Mouse (Mus musculus) forebrain, embryonic 15.5 days (tissue): ENCODE measurements at regions not wholly inside any gene's neighbourhood (a gene's known extent, or its start where the extent isn't known, plus 50 kb on each side); places are given as distances from the start of the nearest gene placed in this dataset.

Source experiments
- ATAC-seq: fragments of 200-750 bp; cut with Nextera tagmentation; replicated peaks from 2 replicates; pipeline ENCODE4 v1.8.0; 2017; ENCODE audit warnings: mild to moderate bottlenecking, moderate TSS enrichment, moderate library complexity
- H3K27ac ChIP-seq: fragments of 300-500 bp; sonication (generic); replicated peaks from 2 replicates; pipeline ENCODE4 v1.5.1; 2015; ENCODE audit warnings: mild to moderate bottlenecking, inconsistent platforms
- H3K27me3 ChIP-seq: fragments of 300-500 bp; sonication (generic); 2 replicates; pipeline ENCODE4 v1.6.1; 2015; ENCODE audit warnings: inconsistent platforms
- H3K36me3 ChIP-seq: fragments of 300-500 bp; sonication (generic); 2 replicates; pipeline ENCODE4 v1.6.1; 2015; ENCODE audit warnings: mild to moderate bottlenecking, inconsistent platforms
- H3K4me1 ChIP-seq: fragments of 300-500 bp; sonication (generic); 2 replicates; pipeline ENCODE4 v1.6.1; 2015; ENCODE audit warnings: inconsistent platforms
- H3K4me2 ChIP-seq: fragments of 300-500 bp; sonication (generic); replicated peaks from 2 replicates; pipeline ENCODE4 v1.6.1; 2015; ENCODE audit warnings: mild to moderate bottlenecking, inconsistent platforms
- H3K4me3 ChIP-seq: fragments of 300-500 bp; sonication (generic); 2 replicates; pipeline ENCODE4 v1.5.1; 2015; ENCODE audit warnings: mild to moderate bottlenecking, inconsistent platforms
- H3K9ac ChIP-seq: fragments of 300-500 bp; sonication (generic); replicated peaks from 2 replicates; pipeline ENCODE4 v1.6.1; 2015; ENCODE audit warnings: mild to moderate bottlenecking, inconsistent platforms
- H3K9me3 ChIP-seq: fragments of 300-500 bp; sonication (generic); 2 replicates; pipeline ENCODE4 v1.6.1; 2016; ENCODE audit warnings: inconsistent platforms
- WGBS: fragments of 180-500 bp; shearing (Covaris S2); methylation state at CpG from one replicate; pipeline ENCODE4 v1.1.7; 2015; ENCODE audit warnings: mixed read lengths; 5-methylcytosine and 5-hydroxymethylcytosine counted together

GRCm38 (mm10) chr7:35920884-35921283 is 118.1 kb upstream of the Zfp507 start:
- no peaks in the 10 kb centered on the region for H3K4me1 ChIP-seq
- no peak overlapping the region for H3K27ac ChIP-seq
- no peaks in the 10 kb centered on the region for H3K36me3 ChIP-seq
- H3K4me3 ChIP-seq, result no peak overlapping the region
- peaks cover 3% of the 10 kb centered on the region; the same call in 1 of the 2 replicates for H3K9me3 ChIP-seq
- H3K27me3 ChIP-seq, result 0 out of 2 replicates have a peak, but pooled peaks cover 5% of the 10 kb centered on the region
- 25% methylated on average over 9 of the region's 9 CpGs for WGBS
- no peak overlapping the region for H3K9ac ChIP-seq
- ATAC-seq, result no peak
- no peak overlapping the region for H3K4me2 ChIP-seq

GRCm38 (mm10) chr7:35920194-35920609 is 117.4 kb upstream of the Zfp507 start:
- Histone ChIP-seq H3K9ac (no peak overlapping the region), H3K27me3 (0 out of 2 replicates have a peak, but pooled peaks cover 5% of the 10 kb centered on the region), H3K27ac (no peak overlapping the region), H3K36me3 (no peaks in the 10 kb centered on the region), H3K4me2 (no peak overlapping the region), H3K4me1 (no peaks in the 10 kb centered on the region), H3K4me3 (no peak overlapping the region), H3K9me3 (peaks cover 3% of the 10 kb centered on the region; the same call in 1 of the 2 replicates)
- ATAC-seq, result no peak
- 70% methylated on average over 11 of the region's 11 CpGs for WGBS

- Histone ChIP-seq H3K4me1 (0 out of 2 replicates have a peak, but pooled peaks cover 3% of the 10 kb centered on the region), H3K9ac (no peak overlapping the region), H3K36me3 (no peaks in the 10 kb centered on the region), H3K4me2 (no peak overlapping the region), H3K4me3 (no peak overlapping the region), H3K9me3 (no peaks in the 10 kb centered on the region), H3K27me3 (no peaks in the 10 kb centered on the region), H3K27ac (no peak overlapping the region)
- 49% methylated on average over 8 of the region's 8 CpGs for WGBS
- ATAC-seq, result no peak
Observed at GRCm38 (mm10) chr7:35910109-35910706, 107.4 kb upstream of the Zfp507 start.

GRCm38 (mm10) chr7:35901942-35902381 is 99.2 kb upstream of the Zfp507 start:
- Histone ChIP-seq H3K4me1 (peaks cover 4% of the 10 kb centered on the region), H3K9ac (peak overlapping the region; percentile 17; the same call in 1 of the 2 replicates), H3K27me3 (0 out of 2 replicates have a peak, but pooled peaks cover 7% of the 10 kb centered on the region), H3K4me3 (0 out of 2 replicates have a peak overlapping the region, but pooled peaks have one; percentile 12), H3K4me2 (peak overlapping the region; percentile 30; the same call in 1 of the 2 replicates), H3K27ac (no peak overlapping the region), H3K36me3 (no peaks in the 10 kb centered on the region), H3K9me3 (no peaks in the 10 kb centered on the region)
- ATAC-seq, result 0 out of 2 replicates have a peak, but pooled peaks have one; percentile 26
- WGBS, result 7% methylated on average over 17 of the region's 17 CpGs

GRCm38 (mm10) chr7:35898701-35899445 is 96.1 kb upstream of the Zfp507 start:
- 89% methylated on average over 6 of the region's 6 CpGs for WGBS
- H3K4me2 ChIP-seq, result no peak overlapping the region
- ATAC-seq, result no peak
- no peaks in the 10 kb centered on the region for H3K9me3 ChIP-seq
- no peaks in the 10 kb centered on the region for H3K36me3 ChIP-seq
- H3K27me3 ChIP-seq, result 0 out of 2 replicates have a peak, but pooled peaks cover 7% of the 10 kb centered on the region
- no peak overlapping the region for H3K27ac ChIP-seq
- peaks cover 4% of the 10 kb centered on the region for H3K4me1 ChIP-seq
- no peak overlapping the region for H3K9ac ChIP-seq
- no peak overlapping the region for H3K4me3 ChIP-seq

- 20% methylated on average over 2 of the region's 2 CpGs for WGBS
Observed at GRCm38 (mm10) chr7:35893292-35893691, 90.5 kb upstream of the Zfp507 start.

GRCm38 (mm10) chr7:35886051-35886450 is 83.2 kb upstream of the Zfp507 start:
- no peak for ATAC-seq
- Histone ChIP-seq H3K4me2 (no peak overlapping the region), H3K9ac (no peak overlapping the region), H3K36me3 (no peaks in the 10 kb centered on the region), H3K4me1 (no peaks in the 10 kb centered on the region), H3K27ac (no peak overlapping the region), H3K4me3 (no peak overlapping the region), H3K9me3 (no peaks in the 10 kb centered on the region), H3K27me3 (no peaks in the 10 kb centered on the region)
- WGBS, result 74% methylated on average over 11 of the region's 11 CpGs

More at GRCm38 (mm10) chr7:35893292-35893691, 90.5 kb upstream of the Zfp507 start:
- Histone ChIP-seq H3K27ac (no peak overlapping the region), H3K36me3 (no peaks in the 10 kb centered on the region), H3K9me3 (no peaks in the 10 kb centered on the region), H3K9ac (no peak overlapping the region), H3K4me1 (no peaks in the 10 kb centered on the region), H3K27me3 (no peaks in the 10 kb centered on the region), H3K4me3 (no peak overlapping the region), H3K4me2 (no peak overlapping the region)
- ATAC-seq, result no peak

GRCm38 (mm10) chr7:35879755-35880304 is 77.0 kb upstream of the Zfp507 start:
- ATAC-seq, result peak; percentile 76
- H3K36me3 ChIP-seq, result no peaks in the 10 kb centered on the region
- H3K9ac ChIP-seq, result no peak overlapping the region
- H3K9me3 ChIP-seq, result no peaks in the 10 kb centered on the region
- 50% methylated on average over 9 of the region's 9 CpGs for WGBS
- no peak overlapping the region for H3K27ac ChIP-seq
- H3K4me2 ChIP-seq, result no peak overlapping the region
- no peak overlapping the region for H3K4me3 ChIP-seq
- no peaks in the 10 kb centered on the region for H3K27me3 ChIP-seq
- 0 out of 2 replicates have a peak, but pooled peaks cover 4% of the 10 kb centered on the region for H3K4me1 ChIP-seq

- 0 out of 2 replicates have a peak, but pooled peaks cover 4% of the 10 kb centered on the region for H3K4me1 ChIP-seq
- no peak overlapping the region; the same call in 1 of the 2 replicates for H3K27ac ChIP-seq
- no peaks in the 10 kb centered on the region for H3K36me3 ChIP-seq
- H3K27me3 ChIP-seq, result no peaks in the 10 kb centered on the region
- H3K9me3 ChIP-seq, result no peaks in the 10 kb centered on the region
- no peak overlapping the region for H3K4me2 ChIP-seq
- 78% methylated on average over 7 of the region's 7 CpGs for WGBS
- H3K4me3 ChIP-seq, result no peak overlapping the region
- ATAC-seq, result no peak
- H3K9ac ChIP-seq, result no peak overlapping the region
Observed at GRCm38 (mm10) chr7:35878164-35878563, 75.4 kb upstream of the Zfp507 start.

GRCm38 (mm10) chr7:35861049-35861448 is 58.2 kb upstream of the Zfp507 start:
- H3K27ac ChIP-seq, result no peak overlapping the region
- H3K4me3 ChIP-seq, result no peak overlapping the region
- no peaks in the 10 kb centered on the region for H3K4me1 ChIP-seq
- whole genome bisulfite sequencing, result 85% methylated on average over 10 of the region's 10 CpGs
- H3K36me3 ChIP-seq, result no peaks in the 10 kb centered on the region
- H3K27me3 ChIP-seq, result no peaks in the 10 kb centered on the region
- ATAC-seq, result no peak
- no peaks in the 10 kb centered on the region for H3K9me3 ChIP-seq
- H3K4me2 ChIP-seq, result no peak overlapping the region
- H3K9ac ChIP-seq, result no peak overlapping the region

- no peaks in the 10 kb centered on the region for H3K36me3 ChIP-seq
- H3K27me3 ChIP-seq, result no peaks in the 10 kb centered on the region
- no peak for ATAC-seq
- WGBS, result 22% methylated on average over 3 of the region's 3 CpGs
- no peak overlapping the region for H3K9ac ChIP-seq
- no peak overlapping the region for H3K4me2 ChIP-seq
- H3K4me1 ChIP-seq, result no peaks in the 10 kb centered on the region
- no peak overlapping the region for H3K4me3 ChIP-seq
- H3K27ac ChIP-seq, result no peak overlapping the region
- no peaks in the 10 kb centered on the region for H3K9me3 ChIP-seq
Observed at GRCm38 (mm10) chr7:35859601-35860000, 56.8 kb upstream of the Zfp507 start.

- no peak overlapping the region for H3K4me3 ChIP-seq
- no peaks in the 10 kb centered on the region for H3K27me3 ChIP-seq
- H3K4me1 ChIP-seq, result no peaks in the 10 kb centered on the region
- 92% methylated on average over 10 of the region's 10 CpGs for WGBS
- H3K9ac ChIP-seq, result no peak overlapping the region
- H3K4me2 ChIP-seq, result no peak overlapping the region
- no peak for ATAC-seq
- no peaks in the 10 kb centered on the region for H3K36me3 ChIP-seq
- H3K27ac ChIP-seq, result no peak overlapping the region
- H3K9me3 ChIP-seq, result no peaks in the 10 kb centered on the region
Observed at GRCm38 (mm10) chr7:35857693-35858092, 54.9 kb upstream of the Zfp507 start.
